Mouse (Mus musculus): ENCODE measurements at regions not wholly inside any gene's neighbourhood (a gene's known extent, or its start where the extent isn't known, plus 50 kb on each side); places are given as distances from the start of the nearest gene placed in this dataset.
A peak's percentile ranks its signal among the peaks of the same experiment; 100 is the strongest.

DNA sequence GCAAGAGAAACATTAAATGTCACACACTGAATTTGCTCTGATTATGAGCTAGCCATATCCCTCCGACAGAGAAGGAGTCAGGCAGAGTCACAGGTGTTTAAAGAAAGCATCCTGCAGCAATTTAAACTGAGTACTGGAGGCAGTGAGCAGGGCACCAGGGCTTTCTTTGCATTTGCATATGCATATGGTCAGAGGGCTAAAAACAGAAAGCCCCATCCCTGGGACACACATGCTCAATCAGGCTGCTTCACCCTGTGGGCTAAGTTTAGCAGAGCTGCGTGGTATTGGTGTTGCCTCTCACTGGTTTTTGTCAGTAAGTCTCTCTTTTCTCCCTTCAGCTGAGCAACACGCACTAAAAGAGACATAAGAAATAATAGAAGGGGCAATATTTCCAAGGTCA, 289.9 kb upstream of the Rps6ka3 start:
- no peak for DNase-seq

DNA sequence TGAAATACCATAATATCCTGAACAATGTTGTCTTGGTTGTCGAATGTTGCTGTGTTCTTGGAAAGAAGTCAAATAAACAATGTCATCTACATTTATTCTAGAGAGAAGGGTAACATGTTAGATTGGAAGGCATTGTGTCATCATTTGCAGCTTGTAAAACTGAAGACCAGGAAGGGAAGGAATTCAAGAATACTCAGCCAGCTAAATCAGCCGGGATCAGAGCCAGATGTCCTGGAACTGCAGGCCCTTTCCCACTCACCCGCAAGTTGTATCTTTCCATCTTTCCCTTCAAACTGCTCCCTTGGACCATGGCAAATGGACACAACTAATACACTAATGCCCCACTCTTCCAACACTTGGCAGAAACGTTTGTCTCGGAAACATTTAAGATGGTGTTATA, 288.7 kb upstream of the Rps6ka3 start:
- no peak for DNase-seq

DNA sequence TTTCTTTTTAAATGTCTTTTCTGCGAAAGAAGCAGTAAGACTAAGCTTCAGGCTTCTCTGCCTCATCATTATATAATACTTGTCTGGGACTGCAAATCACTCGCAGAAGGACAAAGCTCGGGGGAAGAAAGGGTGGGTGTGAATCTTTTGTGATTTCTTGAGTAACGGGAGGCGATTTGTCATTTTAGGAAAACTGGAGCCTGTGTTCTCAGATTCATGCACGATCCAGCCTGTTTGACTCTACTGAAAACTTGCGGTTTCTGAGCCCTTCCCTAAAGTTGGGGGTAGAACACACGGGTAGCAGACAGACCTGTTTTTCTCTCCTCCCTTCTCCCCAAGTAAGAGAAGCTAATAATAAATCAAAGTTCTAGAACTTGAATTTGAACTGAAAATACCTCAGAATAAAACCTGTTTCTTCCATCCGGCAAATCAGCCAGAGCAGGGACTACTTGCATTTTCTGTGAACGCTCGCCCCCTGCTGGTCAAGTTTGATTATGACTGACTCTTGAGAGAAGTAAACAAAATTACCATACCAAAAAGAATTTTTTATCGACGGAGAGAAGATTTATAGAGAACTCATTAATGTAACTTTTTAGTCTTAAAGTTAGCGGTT, 288.2 kb upstream of the Rps6ka3 start:
- peak; percentile 69 for DNase-seq

DNA sequence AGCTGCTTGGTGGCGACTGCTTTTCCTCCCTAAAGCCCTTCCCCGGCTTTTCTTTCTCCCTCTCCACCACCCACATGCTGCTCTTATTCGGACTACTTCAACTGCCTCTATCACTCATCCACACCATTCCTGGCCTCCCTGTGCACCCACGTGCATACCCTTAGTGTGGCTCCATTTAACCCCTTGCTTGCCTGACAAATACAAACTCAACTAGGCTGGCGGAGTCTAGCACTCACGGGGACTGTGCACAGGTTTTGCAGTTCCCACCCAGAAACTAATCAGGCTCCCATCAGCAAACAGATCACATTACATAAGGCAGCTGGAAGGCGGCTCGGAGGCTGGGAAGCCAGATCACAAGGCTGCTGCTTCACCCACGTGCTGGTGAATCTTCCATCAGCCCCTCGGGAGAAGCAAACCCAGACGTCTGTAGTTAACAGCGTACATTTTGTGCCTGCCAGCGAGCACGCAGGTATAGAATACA, 287.0 kb upstream of the Rps6ka3 start:
- peak; percentile 67 for DNase-seq

DNA sequence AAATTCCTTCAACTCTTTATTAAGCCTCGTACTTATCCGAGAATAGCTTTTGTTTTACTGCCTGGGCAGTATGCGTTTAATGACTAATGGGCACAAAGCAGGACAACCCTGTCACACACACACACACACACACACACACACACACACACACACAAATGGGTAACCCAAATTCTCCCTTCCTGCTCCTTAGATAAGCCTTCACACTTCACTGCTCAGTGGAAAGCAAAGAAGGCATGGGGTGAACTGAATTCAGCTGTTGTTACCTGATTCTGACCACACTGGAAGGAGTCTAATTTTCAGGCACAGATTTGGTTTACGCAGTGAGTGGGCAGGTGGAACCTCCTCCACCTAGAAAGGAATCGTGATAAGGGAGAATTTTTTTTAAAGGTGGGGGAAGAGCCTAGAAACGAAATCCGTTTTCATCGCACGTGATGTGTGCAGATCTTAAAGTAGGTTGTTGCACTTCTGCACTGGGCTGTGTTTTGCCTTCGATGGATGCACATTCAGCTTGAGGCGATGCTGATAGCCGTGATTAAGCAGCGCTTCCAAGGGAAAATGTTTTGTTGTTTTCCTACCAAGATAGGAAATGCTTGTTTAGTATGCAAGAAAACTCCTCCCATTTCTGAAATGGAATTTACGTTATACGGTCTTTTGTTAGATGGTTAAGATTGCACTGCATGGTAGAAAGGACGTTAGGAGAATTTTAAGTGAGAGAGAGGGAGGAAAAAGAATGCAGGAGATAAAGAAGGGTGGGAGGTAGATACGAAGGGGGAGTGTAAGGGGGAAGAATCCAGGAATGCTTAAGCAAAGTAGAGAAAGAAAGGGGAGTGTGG, 286.2 kb upstream of the Rps6ka3 start:
- no peak for DNase-seq

DNA sequence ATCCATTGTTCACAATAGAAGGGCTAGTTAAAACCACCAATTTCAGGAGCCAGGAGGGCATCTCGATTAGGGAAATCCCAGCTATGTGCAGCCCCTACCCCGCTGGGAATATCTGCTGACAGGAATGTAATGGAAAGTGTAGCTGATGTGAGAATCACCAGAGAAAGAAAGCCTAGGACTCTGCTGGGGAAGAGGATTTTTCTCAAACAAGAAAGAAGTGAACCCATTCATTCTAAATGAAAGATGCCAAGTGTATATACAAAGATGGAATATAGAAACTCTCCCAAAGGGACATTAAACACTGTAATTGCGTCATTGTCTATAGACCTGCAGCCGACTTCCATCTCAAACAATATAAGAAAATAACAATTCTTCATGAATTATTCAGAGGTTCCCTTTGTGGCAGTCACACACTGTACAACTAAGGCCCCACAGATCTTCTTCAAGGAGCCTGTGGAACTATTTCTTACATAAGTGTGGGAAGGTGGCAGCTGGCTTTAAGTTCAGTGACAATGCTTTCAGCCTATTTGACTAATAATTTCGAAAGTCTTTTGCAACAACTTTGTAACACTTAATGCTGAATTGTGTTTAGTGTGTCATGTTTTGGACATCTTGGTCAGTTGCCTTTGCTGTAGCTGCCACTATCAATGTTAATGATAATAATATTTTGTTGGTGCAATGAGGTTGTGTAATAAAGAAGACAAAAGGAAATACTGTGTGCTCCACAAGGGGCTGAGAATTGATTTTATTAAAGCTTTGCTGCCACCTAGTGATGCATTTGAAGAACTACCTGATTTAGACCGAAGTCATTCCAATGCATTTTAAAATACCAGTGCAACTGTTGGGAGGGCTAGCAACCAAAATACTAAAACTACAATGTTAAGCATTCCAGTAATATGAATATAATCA, 285.4 kb upstream of the Rps6ka3 start:
- no peak for DNase-seq

DNA sequence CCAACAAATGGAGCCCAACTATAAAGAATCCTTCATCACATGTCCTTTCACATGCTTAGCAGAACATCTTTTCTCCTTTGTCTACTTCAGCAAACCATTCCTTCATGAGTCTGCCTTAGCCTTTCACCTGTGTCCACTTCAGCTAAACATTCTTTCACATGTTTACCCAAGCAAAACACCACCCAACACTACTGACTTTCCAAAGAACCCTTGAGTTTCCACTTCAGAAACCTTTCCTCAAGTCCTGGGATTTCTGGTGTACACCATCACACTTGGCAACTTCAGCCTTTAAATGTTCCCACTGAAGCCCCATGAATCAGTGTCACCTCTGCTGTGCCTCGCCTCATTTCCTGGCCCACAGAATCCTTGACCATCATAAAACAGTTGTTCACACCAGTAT, 278.2 kb upstream of the Rps6ka3 start:
- no peak for DNase-seq

DNA sequence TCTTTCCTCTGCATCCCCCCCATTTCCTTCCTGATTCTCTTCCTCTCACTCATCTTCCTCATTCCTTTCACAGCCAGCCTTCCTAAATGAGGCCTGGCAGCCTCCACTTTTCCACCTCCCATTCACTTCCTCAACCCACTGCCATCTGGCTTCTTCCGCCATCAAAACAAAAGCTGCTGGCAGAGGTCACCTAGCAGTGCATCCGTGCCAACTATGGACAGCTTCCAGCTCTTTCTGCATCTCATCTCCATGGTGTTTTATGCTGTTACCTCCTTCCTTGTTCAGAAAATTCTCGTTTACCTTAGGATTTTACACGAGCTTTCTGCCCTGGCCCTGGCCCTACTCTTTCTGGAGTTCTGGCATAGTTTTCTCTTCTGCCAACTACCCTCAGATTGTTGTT, 262.9 kb upstream of the Rps6ka3 start:
- DNase-seq: no peak

DNA sequence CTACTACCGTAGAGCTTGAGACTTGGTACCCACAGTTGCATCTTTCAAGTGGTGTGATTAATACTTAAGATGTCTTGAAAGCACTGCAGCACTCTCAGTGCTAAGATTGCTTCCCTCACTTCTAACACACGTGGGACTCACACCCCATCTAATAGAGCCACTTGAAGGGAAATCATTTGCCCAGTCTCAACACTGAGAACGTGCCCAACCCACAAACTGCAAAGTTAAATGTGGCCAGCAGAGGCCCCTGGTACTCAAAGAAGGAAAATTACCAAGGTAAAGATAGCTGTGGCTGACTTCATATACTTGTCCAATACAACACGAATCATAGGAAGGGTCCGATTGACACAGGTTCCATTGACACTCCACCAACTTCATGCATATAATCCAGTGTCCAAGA, 238.4 kb upstream of the Rps6ka3 start:
- no peak for DNase-seq

DNA sequence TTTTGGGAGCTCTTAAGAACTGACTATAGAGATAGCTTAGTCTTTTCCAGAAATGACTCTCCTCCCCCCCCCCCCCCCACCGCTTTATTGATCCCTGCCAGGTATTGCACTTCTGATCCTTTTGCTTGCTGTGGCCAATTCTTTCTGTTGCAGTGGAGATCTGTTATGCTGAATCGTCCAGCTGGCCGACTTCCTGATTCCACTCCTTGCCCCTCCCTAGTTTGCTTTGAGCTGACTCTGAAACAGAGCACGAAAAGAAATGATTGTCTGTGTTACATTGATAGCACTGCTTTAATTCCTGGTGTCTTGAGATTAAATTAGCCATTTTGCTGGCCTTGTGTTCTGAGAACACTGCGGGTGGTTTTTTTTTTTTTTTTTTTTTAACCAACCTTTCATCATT, 233.5 kb upstream of the Rps6ka3 start:
- DNase-seq: no peak

DNA sequence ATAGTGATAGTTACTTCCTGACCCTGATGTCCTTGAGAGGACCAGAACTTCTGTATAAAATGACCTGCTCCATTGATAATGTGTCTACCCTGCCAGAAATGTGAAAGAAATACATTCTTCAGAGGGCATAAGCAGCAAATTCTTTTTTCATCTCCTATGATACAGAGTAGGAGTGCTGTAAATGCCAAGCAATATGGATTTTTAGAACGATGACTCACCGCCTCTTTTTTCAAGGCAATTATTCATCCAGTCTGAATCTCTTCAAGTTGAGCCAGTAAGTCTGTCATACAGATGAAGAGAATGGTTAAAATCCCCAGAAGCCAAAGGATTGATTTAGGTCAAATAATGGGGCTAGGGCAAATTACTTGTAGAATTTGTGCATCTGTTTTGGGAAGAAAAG, 225.4 kb upstream of the Rps6ka3 start:
- DNase-seq: no peak

DNA sequence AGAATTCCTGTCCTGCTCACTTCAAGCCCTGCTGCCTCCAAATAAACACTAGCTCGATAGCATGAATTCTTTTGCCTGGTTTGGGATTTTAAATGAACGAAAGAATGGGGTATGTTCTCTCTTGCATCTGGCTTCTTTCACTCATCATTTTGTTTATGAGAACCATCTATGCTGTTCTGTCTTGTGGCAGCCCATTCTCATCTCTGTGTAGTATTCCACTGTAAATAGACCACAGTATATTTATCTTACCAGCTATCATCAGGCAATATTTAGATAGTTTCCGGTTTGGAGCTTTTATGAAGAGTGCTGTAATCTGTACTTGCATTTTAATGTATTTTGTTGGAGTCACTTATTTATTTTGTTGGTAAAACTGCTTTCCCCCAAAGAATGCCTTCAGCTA, 222.4 kb upstream of the Rps6ka3 start:
- DNase-seq: no peak

DNA sequence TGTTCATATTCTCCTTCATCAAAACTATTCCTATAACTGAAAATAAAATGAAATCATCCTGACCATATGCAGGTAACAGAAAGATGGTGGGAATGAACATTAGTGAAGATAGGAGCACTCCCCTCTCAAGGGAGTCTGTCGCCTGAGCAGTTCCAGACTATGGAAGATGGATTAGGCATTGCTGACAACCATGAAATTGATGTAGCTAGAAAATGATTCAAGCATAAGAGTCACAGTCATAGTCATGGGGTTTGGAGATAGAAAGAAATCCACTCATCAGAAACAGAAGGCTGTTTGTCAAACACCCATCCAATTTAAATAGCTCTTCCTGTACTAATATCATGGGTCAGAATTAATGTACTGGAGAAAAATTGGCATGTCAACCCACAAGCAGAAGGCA, 191.2 kb upstream of the Rps6ka3 start:
- DNase-seq: no peak

DNA sequence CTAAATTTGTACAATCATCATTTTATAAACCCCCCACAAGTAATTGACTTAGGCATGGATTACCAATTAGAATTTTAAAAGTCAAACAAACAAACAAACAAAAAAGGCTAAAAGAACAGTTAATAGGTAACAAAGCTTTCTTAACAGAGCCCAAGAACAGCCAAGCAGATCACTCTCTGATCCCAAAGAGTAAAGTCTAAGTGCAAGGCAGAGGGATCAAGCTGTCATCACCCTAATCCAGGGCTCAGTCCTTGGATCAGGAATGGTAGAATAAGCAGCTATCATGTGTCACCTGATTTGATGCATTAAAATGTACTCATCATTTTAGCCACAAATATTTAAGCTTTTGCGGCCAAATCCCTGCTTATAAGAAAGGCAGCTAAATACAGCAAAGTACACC, 183.8 kb upstream of the Rps6ka3 start:
- DNase-seq: no peak

DNA sequence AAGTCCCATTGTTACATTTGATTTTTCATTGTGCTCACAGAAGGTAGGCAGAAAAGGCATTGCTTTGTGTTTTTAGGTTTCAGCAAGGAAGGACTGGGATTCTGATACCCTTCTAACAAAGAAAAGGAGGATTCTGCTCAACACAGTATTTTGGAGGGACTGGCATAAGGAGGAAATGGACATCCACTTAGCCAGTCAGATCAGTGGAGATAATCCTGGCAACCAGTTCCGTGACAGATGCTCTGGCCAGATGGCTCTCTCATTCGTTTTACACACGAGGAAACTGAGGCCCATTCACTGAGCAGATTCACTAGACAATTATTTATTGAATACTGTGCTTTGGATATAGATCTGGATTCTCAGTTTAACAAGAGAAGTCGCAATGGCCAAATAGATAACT, 178.2 kb upstream of the Rps6ka3 start:
- DNase-seq: no peak

DNA sequence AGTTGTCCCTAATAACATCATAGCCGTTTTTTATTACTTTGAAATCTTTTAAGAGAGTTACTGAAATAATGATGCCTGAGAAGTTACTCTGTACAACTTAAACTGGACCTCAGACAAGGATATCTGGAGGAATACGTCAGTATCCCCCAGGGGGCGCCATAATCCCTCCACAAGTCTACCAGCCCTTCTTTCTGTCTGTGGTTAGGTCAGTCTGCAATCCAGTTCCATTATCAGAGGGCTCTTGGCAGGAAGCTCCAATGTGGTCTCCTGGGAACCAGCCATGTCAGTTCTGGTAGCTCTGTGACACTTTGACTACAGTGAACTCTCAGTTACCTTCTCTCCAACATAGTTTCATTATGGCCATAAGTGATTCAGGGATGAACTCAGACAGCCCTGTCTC, 166.7 kb upstream of the Rps6ka3 start:
- no peak for DNase-seq

DNA sequence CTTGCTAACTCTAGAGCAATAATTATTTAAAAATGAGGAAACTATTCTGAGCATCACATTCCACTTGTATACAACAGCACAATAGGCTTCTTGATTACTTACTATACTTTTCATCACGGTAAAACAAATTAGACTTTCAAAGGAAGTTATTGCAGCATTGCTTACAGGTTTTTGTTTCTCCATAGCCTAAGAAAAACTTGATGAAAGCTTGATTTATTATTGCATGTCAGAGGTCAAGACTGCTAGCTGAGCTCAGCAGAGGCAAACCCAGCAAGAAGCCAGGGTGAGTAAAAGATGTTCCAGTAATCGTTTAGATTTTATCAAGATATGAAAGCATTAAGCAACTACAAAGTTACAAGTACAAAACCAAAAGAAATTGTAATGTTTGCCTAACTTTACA, 162.2 kb upstream of the Rps6ka3 start:
- DNase-seq: no peak

DNA sequence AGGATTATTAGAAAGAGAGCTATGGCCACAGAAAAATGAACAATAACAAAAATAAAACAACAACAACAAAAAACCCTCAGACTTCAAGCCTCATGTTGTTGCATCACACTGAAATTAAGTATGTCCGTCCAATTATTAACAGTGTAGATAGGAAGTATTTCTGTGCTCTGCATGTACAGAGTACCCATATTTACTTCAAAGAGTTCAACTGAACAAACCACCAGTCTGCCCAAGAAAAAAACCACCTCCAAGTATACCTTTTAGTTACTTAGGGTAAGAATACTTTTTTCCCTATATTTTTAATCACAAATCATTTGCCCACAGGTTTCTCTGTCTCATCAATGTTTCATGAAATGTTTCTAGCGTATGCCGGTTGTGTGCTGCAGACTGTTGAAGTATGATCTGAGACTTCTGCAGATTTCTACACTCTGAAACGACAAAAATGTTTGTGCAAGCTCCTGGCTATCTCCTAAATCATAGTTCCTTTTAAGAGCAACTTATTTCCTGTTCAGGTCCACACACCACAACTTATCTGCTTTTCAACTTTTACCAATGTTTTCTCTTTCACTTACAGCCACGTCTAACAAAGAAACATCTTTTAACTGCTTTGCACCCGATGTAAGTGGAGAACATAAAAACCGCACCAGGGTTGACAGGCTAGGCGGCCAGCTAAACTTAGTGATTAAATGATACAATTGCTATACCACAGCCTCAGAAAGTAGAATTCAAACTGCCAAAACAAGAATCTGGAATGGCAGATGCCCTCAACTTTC, 154.2 kb upstream of the Rps6ka3 start:
- DNase-seq: no peak

DNA sequence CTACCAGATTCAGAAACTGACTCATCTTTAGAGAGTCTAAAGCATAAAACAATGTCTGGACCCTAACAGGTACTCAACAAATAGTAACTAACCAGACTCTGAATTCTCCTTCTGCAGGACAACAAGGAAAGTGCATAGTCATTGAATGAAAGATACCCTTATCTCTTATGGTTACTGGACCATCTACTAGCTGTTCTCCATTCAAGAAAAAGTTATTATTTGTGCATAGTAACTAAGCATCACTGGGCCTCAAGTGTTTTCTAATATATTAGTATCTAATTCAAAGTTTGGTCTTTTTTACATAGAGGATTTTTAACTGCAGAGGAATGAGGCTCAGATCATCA, 153.7 kb upstream of the Rps6ka3 start:
- no peak for DNase-seq

DNA sequence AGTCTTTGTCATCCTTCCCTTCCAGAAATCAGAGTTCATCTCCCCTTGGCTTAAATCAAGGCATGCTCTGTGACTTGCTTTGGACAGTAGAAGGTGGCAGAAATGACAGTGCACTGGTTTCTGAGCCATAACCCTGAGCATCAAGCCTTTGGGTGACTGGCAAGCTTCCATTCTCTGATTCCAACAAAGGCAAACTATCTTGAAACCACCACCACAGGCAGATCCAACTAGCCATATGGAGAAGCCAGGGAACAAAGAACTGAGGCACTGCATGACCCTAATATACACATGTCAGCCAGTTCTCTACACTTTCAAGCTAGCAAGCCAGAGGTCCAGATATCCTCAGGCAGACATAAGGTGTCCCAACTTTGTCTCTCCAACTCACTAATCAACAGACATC, 151.2 kb upstream of the Rps6ka3 start:
- DNase-seq: no peak

DNA sequence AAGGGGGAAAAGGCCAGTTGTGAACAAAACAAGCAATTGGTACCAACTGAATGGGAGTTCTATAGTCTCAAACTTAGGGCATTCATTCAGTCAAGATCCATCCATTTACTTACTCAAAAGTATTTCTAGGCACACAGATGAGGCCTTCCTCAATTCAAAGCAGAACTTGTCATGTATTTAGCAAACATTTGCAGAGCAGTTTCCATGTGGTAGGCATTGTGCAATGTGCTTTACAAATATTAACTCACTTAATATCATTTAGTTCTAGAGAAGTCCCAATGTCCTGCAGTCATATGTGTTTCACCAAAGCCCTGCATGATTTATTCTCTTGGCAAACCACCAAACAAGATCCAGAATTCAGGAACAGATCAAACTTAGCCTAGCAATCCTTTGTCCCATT, 148.8 kb upstream of the Rps6ka3 start:
- no peak for DNase-seq

DNA sequence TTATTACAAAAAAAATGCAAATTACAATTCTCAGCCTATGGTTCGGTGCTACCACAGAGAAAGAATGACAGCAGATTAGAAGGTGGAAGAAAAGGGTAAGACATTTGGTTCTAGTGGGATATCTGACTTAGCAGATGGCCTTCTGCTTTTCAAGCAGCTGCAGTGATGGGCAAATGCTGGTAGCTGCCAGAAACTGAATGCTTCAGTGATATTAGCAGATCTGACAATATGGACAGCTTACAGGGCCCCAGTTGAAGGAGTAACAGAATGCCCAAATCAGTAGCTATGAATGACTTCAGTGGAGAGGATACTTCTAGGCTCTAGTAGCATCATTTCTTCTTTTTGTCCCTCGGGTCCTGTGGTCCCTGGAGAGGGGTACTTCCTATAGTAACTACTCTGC, 143.9 kb upstream of the Rps6ka3 start:
- DNase-seq: no peak

DNA sequence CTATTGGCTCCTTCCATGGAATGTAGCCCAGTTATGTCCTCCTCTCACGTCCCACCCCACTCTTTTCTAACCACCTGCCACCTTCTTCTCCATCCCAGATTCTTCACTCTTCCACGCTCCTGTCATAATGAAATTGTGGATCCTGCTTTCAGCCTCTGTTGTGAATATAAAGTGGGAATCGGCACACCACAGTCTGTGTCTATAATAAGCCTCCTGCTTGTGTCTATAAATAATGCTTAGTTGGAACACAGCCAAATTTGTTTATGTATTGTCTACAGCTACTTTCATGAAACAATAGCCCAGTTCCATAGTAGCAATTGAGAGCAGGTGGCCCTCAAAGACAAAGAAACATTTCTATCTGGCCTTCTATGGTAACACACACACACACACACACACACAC, 137.5 kb upstream of the Rps6ka3 start:
- DNase-seq: no peak
